Mouse (Mus musculus): Measurements from ENCODE around the gene Ube2m.

GRCm38 (mm10) chr7:13033451-13034147 is 4.5 kb downstream of the Ube2m start:
- TF ChIP-seq CTCF (IDR thresholded peaks at IDR 0.05; ENCODE audit: low read depth) (no peak), EP300 (optimal IDR thresholded peaks at IDR 0.05) (no peak)
